Mouse (Mus musculus): ENCODE data around the gene Slc7a12. TPM values are rescaled to one million over a fixed set of nuclear protein-coding genes. Genes with fewer than 3 reads are reported as not detected.

Gene Slc7a12
- polyA plus RNA-seq (2016; fragmentation: Nextera tagmentation; extraction: Ambion mirVana): not detected in 2 replicates

DNA sequence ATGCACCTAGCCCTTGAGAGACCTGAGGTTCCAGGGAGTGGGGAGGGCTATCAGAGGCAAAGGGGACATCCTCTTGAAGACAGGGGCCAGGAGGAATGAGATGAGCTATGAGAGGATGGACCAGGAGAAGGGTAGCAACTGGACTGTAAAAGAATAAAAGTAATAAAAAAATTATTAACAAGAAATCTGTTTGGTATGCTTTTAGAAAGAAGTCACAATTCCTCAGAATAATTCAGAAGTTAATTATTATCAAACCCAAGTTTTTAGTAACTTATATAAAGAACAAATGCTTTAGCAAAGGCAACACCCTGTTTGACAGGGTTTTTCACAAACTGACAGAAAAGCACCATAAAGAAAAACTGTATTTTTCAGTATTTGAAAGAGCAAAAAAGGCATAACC, at the start of gene Slc7a12:
TSS of gene Slc7a12 (plus strand) at position 301 of the 400 bp plus-strand sequence.
- Histone ChIP-seq H3K27ac (no peak within 1 kb of the TSS), H3K27me3 (ENCODE audit: poor library complexity, severe bottlenecking) (no peaks in the 10 kb centered on the region), H3K4me3 (no peak within 1 kb of the TSS), H3K9me3 (no peaks in the 10 kb centered on the region), H3K4me1 (no peaks in the 10 kb centered on the region), H3K36me3 (replicated peaks) (no peaks in the 10 kb centered on the region)
- no peak for DNase-seq (ENCODE audit: extremely low spot score, low spot score)

DNA sequence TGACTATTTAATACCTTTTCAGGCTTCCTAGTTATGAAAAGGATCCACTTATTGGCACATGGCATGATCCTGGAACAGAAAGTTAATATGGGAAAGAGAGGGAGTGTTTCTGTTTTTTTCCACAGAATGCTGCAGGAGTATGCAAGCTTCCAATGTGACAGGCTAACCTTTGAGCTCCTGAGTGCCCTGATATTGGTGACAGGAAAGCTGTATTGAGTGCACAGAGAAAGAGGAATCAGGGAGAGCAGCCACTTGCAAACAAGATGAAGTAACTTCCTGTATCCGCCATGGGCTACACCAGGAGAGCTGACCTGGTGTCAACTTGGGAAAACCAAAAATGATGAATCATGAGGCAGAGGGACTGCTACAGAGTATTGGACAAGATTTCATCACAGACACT, 48.1 kb upstream of the Slc7a12 start:
- Histone ChIP-seq H3K4me1 (no peaks in the 10 kb centered on the region), H3K27me3 (ENCODE audit: poor library complexity, severe bottlenecking) (no peaks in the 10 kb centered on the region), H3K9me3 (peaks cover 5% of the 10 kb centered on the region), H3K36me3 (replicated peaks) (no peaks in the 10 kb centered on the region), H3K27ac (no peak overlapping the region), H3K4me3 (no peak overlapping the region)
- no peak for DNase-seq (ENCODE audit: extremely low spot score, low spot score)
- WGBS: 90% methylated on average over 1 of the region's 1 CpGs

DNA sequence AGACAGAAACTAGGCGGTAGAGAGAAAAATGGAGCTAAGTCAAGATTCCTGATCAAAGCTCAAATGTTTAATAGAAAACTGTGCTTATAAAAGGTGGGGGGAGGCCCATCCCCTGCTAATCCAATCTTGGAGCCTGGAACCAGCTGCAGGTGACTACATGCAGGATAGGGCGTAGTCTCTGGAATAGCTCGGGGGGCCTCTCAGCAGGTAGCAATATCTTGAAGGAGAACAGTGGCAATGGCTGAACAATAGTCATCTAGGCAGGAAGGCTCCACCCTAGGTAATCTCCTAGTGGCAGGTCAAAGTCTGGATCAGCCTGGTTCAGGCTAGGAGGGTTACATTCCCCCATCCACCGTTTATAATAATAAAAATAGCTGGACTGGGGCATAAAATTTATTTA, 34.5 kb upstream of the Slc7a12 start:
- WGBS: 96% methylated on average over 4 of the region's 4 CpGs
- Histone ChIP-seq H3K27me3 (ENCODE audit: poor library complexity, severe bottlenecking) (no peaks in the 10 kb centered on the region), H3K36me3 (replicated peaks) (no peaks in the 10 kb centered on the region), H3K4me1 (no peaks in the 10 kb centered on the region), H3K27ac (no peak overlapping the region), H3K4me3 (no peak overlapping the region), H3K9me3 (no peaks in the 10 kb centered on the region)
- DNase-seq (ENCODE audit: extremely low spot score, low spot score): no peak

DNA sequence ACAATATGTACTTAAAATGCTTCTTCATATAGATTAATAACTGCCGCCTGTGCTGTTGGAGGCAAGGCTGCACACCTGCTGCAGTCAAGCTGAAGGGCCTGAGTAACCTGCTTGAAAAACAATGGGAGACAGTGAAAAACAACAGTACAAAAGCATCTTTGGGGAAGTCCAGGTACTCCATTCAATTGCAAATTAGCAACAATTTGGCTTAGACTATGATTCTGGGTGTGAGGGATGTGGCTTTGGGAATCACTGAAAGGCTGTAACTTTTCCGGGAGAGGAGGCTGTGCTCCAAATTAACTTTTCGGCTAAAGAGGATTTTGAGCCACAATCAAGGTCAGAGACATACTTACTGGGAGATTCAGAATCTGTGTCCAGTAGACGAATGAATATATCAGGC, 33.8 kb upstream of the Slc7a12 start:
- no peak for DNase-seq (ENCODE audit: extremely low spot score, low spot score)
- Histone ChIP-seq H3K27ac (no peak overlapping the region), H3K9me3 (no peaks in the 10 kb centered on the region), H3K36me3 (replicated peaks) (no peaks in the 10 kb centered on the region), H3K4me1 (no peaks in the 10 kb centered on the region), H3K4me3 (no peak overlapping the region), H3K27me3 (ENCODE audit: poor library complexity, severe bottlenecking) (no peaks in the 10 kb centered on the region)
- 92% methylated on average over 4 of the region's 4 CpGs for WGBS

Other genes starting within 250 kb of the Slc7a12 start
- 442 and 456 TPM in 2 replicates for gene 1810022K09Rik, start 130.6 kb downstream of the Slc7a12 start, polyA plus RNA-seq (2016; fragmentation: Nextera tagmentation; extraction: Ambion mirVana)
- 3.0 and 3.6 TPM in 2 replicates for gene Car13, start 161.0 kb downstream of the Slc7a12 start, polyA plus RNA-seq (2016; fragmentation: Nextera tagmentation; extraction: Ambion mirVana)

All from forebrain, embryonic 10.5 days (tissue).